Mouse (Mus musculus): ENCODE data around the gene Ppp4c. TPM values are rescaled to one million over a fixed set of nuclear protein-coding genes. Genes with fewer than 3 reads are reported as not detected.

The Ppp4c gene
- polyA plus RNA-seq, 1 experiment from 2014 or later, result 155 TPM

DNA sequence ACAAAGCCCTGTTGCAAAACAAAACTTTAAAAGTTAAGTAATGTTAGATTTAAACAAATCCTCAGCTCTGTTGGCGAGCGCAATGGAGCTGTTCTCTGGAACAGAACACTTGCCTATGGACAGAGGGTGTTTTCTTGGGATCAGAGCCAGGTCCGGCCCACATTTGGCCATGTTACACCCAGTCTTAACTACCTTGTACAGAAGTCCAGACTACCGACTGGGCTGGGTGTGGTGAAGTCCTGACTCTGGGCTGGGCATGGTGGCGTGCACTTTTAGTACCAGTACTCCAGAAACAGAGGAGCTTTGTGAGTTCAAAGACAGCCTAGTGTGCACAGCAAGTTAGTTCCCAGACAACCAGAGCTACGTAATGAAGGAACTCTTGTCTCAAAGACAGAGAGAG lies 14.7 kb upstream of the Ppp4c start:
- Histone ChIP-seq H3K36me3 (ENCODE audit: control insufficient read depth, insufficient read depth, low read length) (no peaks in the 10 kb centered on the region), H3K27me3 (ENCODE audit: control insufficient read depth, insufficient read depth, low read depth, low read length) (no peaks in the 10 kb centered on the region), H3K27ac (ENCODE audit: low read length) (no peak overlapping the region), H3K9ac (ENCODE audit: low read depth, low read length) (no peak overlapping the region), H3K4me2 (ENCODE audit: low read length) (no peak overlapping the region), H3K4me1 (ENCODE audit: control insufficient read depth, insufficient read depth, low read length) (peaks cover 15% of the 10 kb centered on the region), H3K9me3 (replicated peaks; ENCODE audit: control insufficient read depth, low read length, poor library complexity, severe bottlenecking) (no peaks in the 10 kb centered on the region), H3K4me3 (ENCODE audit: low read depth, low read length) (no peak overlapping the region)
- ATAC-seq, result no peak
- 91% methylated on average over 6 of the region's 6 CpGs for WGBS

- Histone ChIP-seq H3K9me3 (replicated peaks; ENCODE audit: control insufficient read depth, low read length, poor library complexity, severe bottlenecking) (no peaks in the 10 kb centered on the region), H3K36me3 (ENCODE audit: control insufficient read depth, insufficient read depth, low read length) (no peaks in the 10 kb centered on the region), H3K27me3 (ENCODE audit: control insufficient read depth, insufficient read depth, low read depth, low read length) (no peaks in the 10 kb centered on the region), H3K4me3 (ENCODE audit: low read depth, low read length) (no peak overlapping the region), H3K27ac (ENCODE audit: low read length) (no peak overlapping the region), H3K4me2 (ENCODE audit: low read length) (no peak overlapping the region), H3K9ac (ENCODE audit: low read depth, low read length) (peak overlapping the region; percentile 7; the same call in 1 of the 2 replicates), H3K4me1 (ENCODE audit: control insufficient read depth, insufficient read depth, low read length) (peaks cover 23% of the 10 kb centered on the region)
- no peak for ATAC-seq
These were observed 11.5 kb upstream of the Ppp4c start for GRCm38 (mm10) chr7:126803751-126804150.

- no peaks in the 10 kb centered on the region for H3K27me3 ChIP-seq (ENCODE audit: control insufficient read depth, insufficient read depth, low read depth, low read length)
- no peak overlapping the region for H3K4me2 ChIP-seq (ENCODE audit: low read length)
- no peak overlapping the region for H3K9ac ChIP-seq (ENCODE audit: low read depth, low read length)
- no peaks in the 10 kb centered on the region for H3K36me3 ChIP-seq (ENCODE audit: control insufficient read depth, insufficient read depth, low read length)
- H3K4me1 ChIP-seq (ENCODE audit: control insufficient read depth, insufficient read depth, low read length), result peaks cover 20% of the 10 kb centered on the region
- H3K27ac ChIP-seq (ENCODE audit: low read length), result no peak overlapping the region
- H3K4me3 ChIP-seq (ENCODE audit: low read depth, low read length), result no peak overlapping the region
- ATAC-seq, result no peak
- no peaks in the 10 kb centered on the region for H3K9me3 ChIP-seq (replicated peaks; ENCODE audit: control insufficient read depth, low read length, poor library complexity, severe bottlenecking)
- 91% methylated on average over 6 of the region's 6 CpGs for WGBS
These were observed 10.9 kb upstream of the Ppp4c start for GRCm38 (mm10) chr7:126803181-126803580.

GRCm38 (mm10) chr7:126802134-126802889 lies 10.0 kb upstream of the Ppp4c start:
- Histone ChIP-seq H3K27me3 (ENCODE audit: control insufficient read depth, insufficient read depth, low read depth, low read length) (no peaks in the 10 kb centered on the region), H3K9ac (ENCODE audit: low read depth, low read length) (no peak overlapping the region), H3K4me1 (ENCODE audit: control insufficient read depth, insufficient read depth, low read length) (peaks cover 21% of the 10 kb centered on the region), H3K27ac (ENCODE audit: low read length) (no peak overlapping the region), H3K9me3 (replicated peaks; ENCODE audit: control insufficient read depth, low read length, poor library complexity, severe bottlenecking) (no peaks in the 10 kb centered on the region), H3K4me2 (ENCODE audit: low read length) (no peak overlapping the region), H3K36me3 (ENCODE audit: control insufficient read depth, insufficient read depth, low read length) (no peaks in the 10 kb centered on the region), H3K4me3 (ENCODE audit: low read depth, low read length) (no peak overlapping the region)
- no peak for ATAC-seq
- WGBS, result 89% methylated on average over 11 of the region's 11 CpGs

DNA sequence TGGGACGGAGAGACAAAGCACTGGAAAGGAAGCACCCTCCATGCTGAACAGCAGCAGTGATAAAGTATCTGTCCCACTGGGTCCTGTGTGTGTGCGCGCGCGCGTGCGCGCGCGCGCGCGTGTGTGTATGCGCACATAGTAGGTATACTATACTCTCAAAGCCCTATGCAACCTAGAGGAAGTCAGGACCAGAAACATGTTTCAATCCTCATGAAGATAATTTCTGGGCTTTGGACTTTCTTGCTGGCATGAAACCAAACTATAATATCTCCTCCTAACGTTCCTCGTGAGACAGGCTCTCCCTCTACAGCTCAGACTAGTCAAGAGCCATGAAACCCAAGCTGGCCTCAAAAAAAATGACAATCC lies 8.7 kb upstream of the Ppp4c start:
- 98% methylated on average over 16 of the region's 16 CpGs for WGBS
- Histone ChIP-seq H3K9me3 (replicated peaks; ENCODE audit: control insufficient read depth, low read length, poor library complexity, severe bottlenecking) (no peaks in the 10 kb centered on the region), H3K27ac (ENCODE audit: low read length) (no peak overlapping the region), H3K4me1 (ENCODE audit: control insufficient read depth, insufficient read depth, low read length) (peaks cover 28% of the 10 kb centered on the region), H3K4me3 (ENCODE audit: low read depth, low read length) (no peak overlapping the region), H3K9ac (ENCODE audit: low read depth, low read length) (no peak overlapping the region), H3K4me2 (ENCODE audit: low read length) (no peak overlapping the region), H3K36me3 (ENCODE audit: control insufficient read depth, insufficient read depth, low read length) (peaks cover 4% of the 10 kb centered on the region), H3K27me3 (ENCODE audit: control insufficient read depth, insufficient read depth, low read depth, low read length) (no peaks in the 10 kb centered on the region)
- no peak for ATAC-seq

- ATAC-seq, result no peak
- H3K4me2 ChIP-seq (ENCODE audit: low read length), result peak overlapping the region; percentile 93
- WGBS, result 44% methylated on average over 5 of the region's 5 CpGs
These were observed 8.2 kb upstream of the Ppp4c start for GRCm38 (mm10) chr7:126800269-126801056.

GRCm38 (mm10) chr7:126799468-126800268 lies 7.4 kb upstream of the Ppp4c start:
- H3K9ac ChIP-seq (ENCODE audit: low read depth, low read length), result peak overlapping the region; percentile 85
- peaks cover 9% of the 10 kb centered on the region for H3K36me3 ChIP-seq (ENCODE audit: control insufficient read depth, insufficient read depth, low read length)
- no peaks in the 10 kb centered on the region for H3K9me3 ChIP-seq (replicated peaks; ENCODE audit: control insufficient read depth, low read length, poor library complexity, severe bottlenecking)
- WGBS, result 1% methylated on average over 38 of the region's 38 CpGs
- H3K4me2 ChIP-seq (ENCODE audit: low read length), result peak overlapping the region; percentile 93
- peaks cover 28% of the 10 kb centered on the region for H3K4me1 ChIP-seq (ENCODE audit: control insufficient read depth, insufficient read depth, low read length)
- H3K4me3 ChIP-seq (ENCODE audit: low read depth, low read length), result peak overlapping the region; percentile 88
- peak overlapping the region; percentile 96 for H3K27ac ChIP-seq (ENCODE audit: low read length)
- H3K27me3 ChIP-seq (ENCODE audit: control insufficient read depth, insufficient read depth, low read depth, low read length), result no peaks in the 10 kb centered on the region
- ATAC-seq, result peak; percentile 92

More at GRCm38 (mm10) chr7:126800269-126801056, 8.2 kb upstream of the Ppp4c start:
- no peaks in the 10 kb centered on the region for H3K27me3 ChIP-seq (ENCODE audit: control insufficient read depth, insufficient read depth, low read depth, low read length)
- H3K27ac ChIP-seq (ENCODE audit: low read length), result peak overlapping the region; percentile 96
- H3K4me1 ChIP-seq (ENCODE audit: control insufficient read depth, insufficient read depth, low read length), result peaks cover 28% of the 10 kb centered on the region
- no peaks in the 10 kb centered on the region for H3K9me3 ChIP-seq (replicated peaks; ENCODE audit: control insufficient read depth, low read length, poor library complexity, severe bottlenecking)
- peak overlapping the region; percentile 85 for H3K9ac ChIP-seq (ENCODE audit: low read depth, low read length)
- peaks cover 8% of the 10 kb centered on the region for H3K36me3 ChIP-seq (ENCODE audit: control insufficient read depth, insufficient read depth, low read length)
- peak overlapping the region; percentile 88 for H3K4me3 ChIP-seq (ENCODE audit: low read depth, low read length)

DNA sequence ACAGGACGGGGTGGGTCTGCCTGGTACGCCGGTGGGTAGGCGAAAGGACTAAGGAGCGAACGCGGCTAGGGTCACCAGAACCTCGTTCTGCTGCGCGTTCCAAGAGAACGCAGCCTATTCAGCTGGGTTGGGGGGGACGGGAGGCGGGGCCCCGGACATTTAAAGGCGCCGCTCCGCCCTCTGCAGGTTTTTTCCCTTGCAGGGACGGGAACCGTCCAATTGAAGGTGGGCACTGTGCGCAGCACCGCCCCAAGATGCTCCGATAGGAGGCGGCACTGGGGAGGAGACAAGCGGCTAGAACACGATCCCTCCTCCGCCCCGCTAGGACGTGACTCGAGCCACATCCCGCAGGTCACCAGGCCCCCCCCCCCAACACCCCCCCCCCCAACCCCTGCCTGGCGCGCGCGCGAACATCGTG lies 6.8 kb upstream of the Ppp4c start:
- Histone ChIP-seq H3K9ac (ENCODE audit: low read depth, low read length) (peak overlapping the region; percentile 90), H3K9me3 (replicated peaks; ENCODE audit: control insufficient read depth, low read length, poor library complexity, severe bottlenecking) (no peaks in the 10 kb centered on the region), H3K27ac (ENCODE audit: low read length) (peak overlapping the region; percentile 96), H3K4me3 (ENCODE audit: low read depth, low read length) (peak overlapping the region; percentile 88), H3K4me1 (ENCODE audit: control insufficient read depth, insufficient read depth, low read length) (peaks cover 28% of the 10 kb centered on the region), H3K36me3 (ENCODE audit: control insufficient read depth, insufficient read depth, low read length) (peaks cover 9% of the 10 kb centered on the region), H3K27me3 (ENCODE audit: control insufficient read depth, insufficient read depth, low read depth, low read length) (no peaks in the 10 kb centered on the region), H3K4me2 (ENCODE audit: low read length) (peak overlapping the region; percentile 93)
- ATAC-seq, result peak; percentile 95
- under 1% methylated on average over 25 of the region's 36 CpGs for WGBS

Data from midbrain, embryonic 16.5 days (tissue).